Mouse (Mus musculus) forebrain, postnatal 0 days (tissue): ENCODE results near the gene Gnaq. TPM values are rescaled to one million over a fixed set of nuclear protein-coding genes. Genes with fewer than 3 reads are reported as not detected.

Source experiments
- ATAC-seq: fragments of 200-750 bp; cut with Nextera tagmentation; 2 replicates; pipeline ENCODE4 v1.8.0; 2017; ENCODE audit warnings: mild to moderate bottlenecking, moderate library complexity
- DNase-seq: peaks from one replicate; pipeline ENCODE4 v3.0.0-alpha.2; 2015
- H3K27ac ChIP-seq: fragments of 300-500 bp; sonication (generic); 2 replicates; pipeline ENCODE4 v1.5.1; 2014; ENCODE audit warnings: low read depth, mild to moderate bottlenecking, antibody characterized with exemption, low read length, moderate library complexity, mixed read lengths
- H3K27me3 ChIP-seq: fragments of 300-500 bp; sonication (generic); 2 replicates; pipeline ENCODE4 v1.6.1; 2014; ENCODE audit warnings: mild to moderate bottlenecking, low read length, mixed read lengths; ENCODE audit not compliant: insufficient read depth
- H3K36me3 ChIP-seq: fragments of 300-500 bp; sonication (generic); 2 replicates; pipeline ENCODE4 v1.6.1; 2014; ENCODE audit warnings: mild to moderate bottlenecking, moderate library complexity; ENCODE audit not compliant: insufficient read depth
- H3K4me1 ChIP-seq: fragments of 300-500 bp; sonication (generic); 2 replicates; pipeline ENCODE4 v1.6.1; 2014; ENCODE audit warnings: antibody characterized with exemption; ENCODE audit not compliant: insufficient read depth
- H3K4me2 ChIP-seq: fragments of 300-500 bp; sonication (generic); 2 replicates; pipeline ENCODE4 v1.6.1; 2014; ENCODE audit warnings: low read depth, mild to moderate bottlenecking, moderate library complexity
- H3K4me3 ChIP-seq: fragments of 300-500 bp; sonication (generic); 2 replicates; pipeline ENCODE4 v1.5.1; 2014; ENCODE audit warnings: low read depth, low read length, mixed read lengths
- H3K9ac ChIP-seq: fragments of 300-500 bp; sonication (generic); 2 replicates; pipeline ENCODE4 v1.6.1; 2014; ENCODE audit warnings: mild to moderate bottlenecking
- H3K9me3 ChIP-seq: fragments of 300-500 bp; sonication (generic); 2 replicates; pipeline ENCODE4 v1.6.1; 2016; ENCODE audit warnings: low read length
- CTCF ChIP-seq: sonication (generic); IDR thresholded peaks from 2 replicates; pipeline ENCODE4 v1.5.1; 2016; ENCODE audit warnings: antibody characterized with exemption, control low read depth, low read depth
- WGBS: fragments of 180-500 bp; shearing (Covaris S2); extraction: QIAGEN DNeasy Blood & Tissue Kit; methylation state at CpG from one replicate; pipeline ENCODE4 v1.1.7; 2014; 5-methylcytosine and 5-hydroxymethylcytosine counted together
- polyA plus RNA-seq: library from polyadenylated mRNA; unstranded; fragments of >200 nt; fragmentation: Nextera tagmentation; extraction: Ambion mirVana; gene quantifications from 2 replicates; pipeline ENCODE4 v1.2.1, GENCODE M21; 2015
- total RNA-seq: library from RNA; depleted of rRNA; stranded (reverse); fragments of >200 nt; gene quantifications from 2 replicates; pipeline ENCODE4 v1.2.3, GENCODE M21; 2014

The Gnaq gene
- total and polyA plus RNA-seq, 2 experiments from 2014 or later: 94.2 to 143 TPM

GRCm38 (mm10) chr19:16379687-16380086 is 247.1 kb downstream of the Gnaq start:
- H3K27me3 ChIP-seq: no peaks in the 10 kb centered on the region
- ATAC-seq (no peak), DNase-seq (no peak)
- no peaks in the 10 kb centered on the region for H3K9me3 ChIP-seq
- H3K36me3 ChIP-seq: peaks cover 18% of the 10 kb centered on the region; the same call in 1 of the 2 replicates
- H3K27ac ChIP-seq: no peak overlapping the region
- no peak overlapping the region for H3K4me3 ChIP-seq
- TF ChIP-seq CTCF: no peak
- 95% methylated on average over 8 of the region's 8 CpGs for WGBS
- no peaks in the 10 kb centered on the region for H3K4me1 ChIP-seq
- H3K9ac ChIP-seq: no peak overlapping the region
- H3K4me2 ChIP-seq: no peak overlapping the region

DNA sequence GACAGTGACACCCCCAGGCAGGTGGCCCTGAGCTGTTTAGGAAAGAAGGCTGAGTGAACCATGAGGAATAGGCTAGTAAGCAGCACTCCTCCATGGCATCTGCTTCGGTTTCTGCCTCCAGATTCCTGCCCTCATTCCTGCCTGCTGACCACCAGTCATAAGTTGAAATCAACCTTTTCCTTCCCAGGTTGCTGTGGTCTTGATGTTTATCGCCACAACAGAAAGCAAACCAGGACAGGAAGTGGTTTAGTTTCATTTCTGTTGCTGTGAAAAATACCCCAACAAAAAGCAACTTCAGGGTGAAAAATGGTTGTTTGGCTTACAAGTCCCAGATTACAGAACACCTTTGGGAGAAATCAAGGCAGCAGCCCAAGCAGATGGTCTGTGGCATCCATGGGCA is 249.8 kb downstream of the Gnaq start:
- Histone ChIP-seq H3K4me1 (no peaks in the 10 kb centered on the region), H3K9me3 (no peaks in the 10 kb centered on the region), H3K4me3 (no peak overlapping the region), H3K9ac (no peak overlapping the region), H3K36me3 (peaks cover 18% of the 10 kb centered on the region; the same call in 1 of the 2 replicates), H3K4me2 (no peak overlapping the region), H3K27me3 (no peaks in the 10 kb centered on the region), H3K27ac (no peak overlapping the region)
- no peak for ATAC-seq
- 88% methylated on average over 2 of the region's 2 CpGs for WGBS
- TF ChIP-seq CTCF: no peak
- no peak for DNase-seq

GRCm38 (mm10) chr19:16383127-16383526 is 250.5 kb downstream of the Gnaq start:
- WGBS: 70% methylated on average over 13 of the region's 13 CpGs
- peaks cover 16% of the 10 kb centered on the region; the same call in 1 of the 2 replicates for H3K36me3 ChIP-seq
- TF ChIP-seq CTCF: no peak
- H3K9ac ChIP-seq: no peak overlapping the region
- H3K27me3 ChIP-seq: no peaks in the 10 kb centered on the region
- ATAC-seq (no peak), DNase-seq (no peak)
- H3K4me1 ChIP-seq: no peaks in the 10 kb centered on the region
- no peak overlapping the region for H3K27ac ChIP-seq
- no peak overlapping the region for H3K4me2 ChIP-seq
- H3K9me3 ChIP-seq: no peaks in the 10 kb centered on the region
- no peak overlapping the region for H3K4me3 ChIP-seq

GRCm38 (mm10) chr19:16384094-16384493 is 251.5 kb downstream of the Gnaq start:
- Histone ChIP-seq H3K27ac (no peak overlapping the region), H3K36me3 (peaks cover 9% of the 10 kb centered on the region; the same call in 1 of the 2 replicates), H3K4me1 (no peaks in the 10 kb centered on the region), H3K4me3 (no peak overlapping the region), H3K27me3 (no peaks in the 10 kb centered on the region), H3K9ac (no peak overlapping the region), H3K9me3 (no peaks in the 10 kb centered on the region), H3K4me2 (no peak overlapping the region)
- no peak for DNase-seq
- 89% methylated on average over 6 of the region's 6 CpGs for WGBS
- ATAC-seq: no peak
- TF ChIP-seq CTCF: no peak

- TF ChIP-seq CTCF: no peak
- ATAC-seq (peak; percentile 47), DNase-seq (peak; percentile 30)
- H3K4me2 ChIP-seq: no peak overlapping the region
- H3K9me3 ChIP-seq: no peaks in the 10 kb centered on the region
- no peak overlapping the region for H3K27ac ChIP-seq
- no peaks in the 10 kb centered on the region for H3K27me3 ChIP-seq
- 29% methylated on average over 11 of the region's 11 CpGs for whole genome bisulfite sequencing
- no peak overlapping the region for H3K9ac ChIP-seq
- peaks cover 5% of the 10 kb centered on the region; the same call in 1 of the 2 replicates for H3K36me3 ChIP-seq
- no peaks in the 10 kb centered on the region for H3K4me1 ChIP-seq
- no peak overlapping the region for H3K4me3 ChIP-seq
Measured at GRCm38 (mm10) chr19:16384957-16385356, 252.3 kb downstream of the Gnaq start.

DNA sequence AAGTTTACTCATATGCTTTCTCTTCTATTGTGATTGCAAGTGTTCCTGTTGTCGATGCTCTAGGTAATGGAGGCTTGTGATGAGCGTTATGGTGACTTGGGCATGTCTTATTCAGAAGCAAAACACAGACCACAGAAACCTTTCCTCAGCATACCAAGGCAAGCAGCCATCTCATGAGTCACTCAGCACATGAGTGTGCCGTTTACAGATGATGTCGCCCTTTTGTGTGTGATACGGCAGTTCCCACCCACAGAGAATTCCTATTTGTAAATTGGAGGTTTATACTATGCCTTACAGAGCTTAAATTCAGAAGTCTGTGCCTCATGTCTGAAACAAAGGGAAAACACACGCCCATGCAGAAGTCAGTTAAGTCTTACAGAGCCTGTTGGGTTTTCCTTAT is 253.9 kb downstream of the Gnaq start:
- H3K4me3 ChIP-seq: no peak overlapping the region
- WGBS: 34% methylated on average over 6 of the region's 6 CpGs
- ATAC-seq: peak; percentile 59
- H3K36me3 ChIP-seq: peaks cover 5% of the 10 kb centered on the region; the same call in 1 of the 2 replicates
- no peak overlapping the region for H3K4me2 ChIP-seq
- H3K9ac ChIP-seq: no peak overlapping the region
- H3K9me3 ChIP-seq: no peaks in the 10 kb centered on the region
- no peaks in the 10 kb centered on the region for H3K27me3 ChIP-seq
- no peaks in the 10 kb centered on the region for H3K4me1 ChIP-seq
- no peak overlapping the region for H3K27ac ChIP-seq
- no peak for TF ChIP-seq CTCF
- peak; percentile 35 for DNase-seq

DNA sequence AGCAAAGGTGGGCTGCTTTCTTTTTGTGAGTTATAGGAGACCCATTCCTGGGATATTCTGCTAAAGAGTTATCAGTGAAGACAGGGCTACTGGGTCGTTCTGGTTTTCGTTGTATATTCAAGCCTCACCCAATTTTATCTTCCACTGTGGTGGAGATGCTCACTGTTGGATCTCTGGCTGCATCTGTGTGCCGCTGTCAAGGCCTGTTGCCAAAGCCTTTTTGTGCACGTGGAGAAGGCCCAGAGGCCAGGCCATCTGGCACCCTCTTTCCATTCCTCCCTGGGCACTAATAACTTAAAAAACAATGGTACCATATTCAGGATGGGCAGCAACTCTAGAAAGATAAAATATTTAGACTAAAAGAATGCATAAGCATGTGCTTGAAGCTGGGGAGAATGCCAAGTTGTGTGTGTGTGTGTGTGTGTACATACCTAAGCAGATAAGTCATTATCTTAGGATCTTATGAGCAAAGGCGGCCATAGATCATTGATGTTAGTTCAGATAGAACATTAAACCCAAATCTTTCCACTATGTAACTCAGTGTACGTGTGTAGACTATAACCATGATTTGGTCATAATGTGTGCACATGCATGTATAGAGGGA is 257.7 kb downstream of the Gnaq start:
- H3K36me3 ChIP-seq: no peaks in the 10 kb centered on the region; the same call in 1 of the 2 replicates
- WGBS: 78% methylated on average over 6 of the region's 6 CpGs
- no peak overlapping the region for H3K27ac ChIP-seq
- DNase-seq: no peak
- no peaks in the 10 kb centered on the region for H3K9me3 ChIP-seq
- no peak for ATAC-seq
- H3K4me1 ChIP-seq: no peaks in the 10 kb centered on the region
- no peak overlapping the region for H3K4me3 ChIP-seq
- H3K9ac ChIP-seq: no peak overlapping the region
- no peak for TF ChIP-seq CTCF
- no peak overlapping the region for H3K4me2 ChIP-seq
- H3K27me3 ChIP-seq: no peaks in the 10 kb centered on the region
